Mouse (Mus musculus) layer of hippocampus, postnatal 25 days (tissue): ENCODE measurements around the gene Gm11733. TPM values are rescaled to one million over a fixed set of nuclear protein-coding genes. Genes with fewer than 3 reads are reported as not detected.

Experiments used
- DNase-seq, 2 experiments: peaks; one replicate each; pipeline ENCODE4 v3.0.0; 2022; ENCODE audit warnings: mixed read lengths in 2 of 2, low spot score in 1 of 2; ENCODE audit errors: extremely low spot score in 1 of 2
- total RNA-seq, 2 experiments: library from RNA; stranded (reverse); gene quantifications; 2 replicates each; pipeline ENCODE4 v1.2.3; 2021

Gm11733 gene
- total RNA-seq, 2 experiments from 2014 or later: 0.12 to 0.26 TPM

- DNase-seq: no peak
Measured at GRCm38 (mm10) chr11:117525606-117526349, 41.6 kb downstream of the Gm11733 start.

DNA sequence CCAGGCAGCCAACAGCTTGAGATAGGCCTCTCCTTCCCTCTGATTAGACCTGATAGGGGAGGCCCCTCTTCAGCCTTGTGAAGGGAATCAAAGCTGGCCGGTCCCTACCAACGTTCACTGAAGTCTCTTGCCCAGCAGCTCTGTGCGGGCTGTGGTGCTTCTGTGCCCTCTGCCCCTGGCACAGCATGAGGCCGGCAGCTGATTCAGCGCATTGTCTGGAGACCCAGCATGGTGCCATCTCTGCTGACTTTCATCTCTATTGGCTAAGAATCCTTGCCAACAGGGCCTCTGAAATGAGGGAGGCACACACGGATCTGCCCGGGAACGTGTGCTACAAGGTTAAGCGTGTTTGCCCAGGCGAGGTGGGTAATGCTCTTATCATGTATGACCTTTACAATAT is 48.2 kb downstream of the Gm11733 start:
- no peak for DNase-seq

DNA sequence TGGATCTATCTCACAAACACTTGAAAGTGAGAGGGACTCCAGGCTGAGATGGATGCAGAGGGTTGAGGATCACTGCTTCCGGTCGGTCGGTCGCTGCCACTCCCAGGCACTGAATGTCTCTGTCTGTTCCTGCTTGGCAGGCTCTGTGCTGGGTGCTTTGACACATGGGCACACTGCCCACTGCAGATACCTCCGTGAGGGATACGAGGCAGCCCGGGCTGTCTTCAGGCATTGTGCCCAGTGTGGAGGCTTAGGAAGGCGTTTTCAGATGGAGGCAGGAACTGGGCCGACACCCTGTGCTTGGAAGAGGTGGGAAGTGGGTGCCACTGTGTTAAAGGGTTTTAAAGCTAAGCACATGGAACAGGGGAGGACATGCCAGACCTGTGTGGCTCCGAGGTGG is 50.7 kb downstream of the Gm11733 start:
- DNase-seq: no peak

DNA sequence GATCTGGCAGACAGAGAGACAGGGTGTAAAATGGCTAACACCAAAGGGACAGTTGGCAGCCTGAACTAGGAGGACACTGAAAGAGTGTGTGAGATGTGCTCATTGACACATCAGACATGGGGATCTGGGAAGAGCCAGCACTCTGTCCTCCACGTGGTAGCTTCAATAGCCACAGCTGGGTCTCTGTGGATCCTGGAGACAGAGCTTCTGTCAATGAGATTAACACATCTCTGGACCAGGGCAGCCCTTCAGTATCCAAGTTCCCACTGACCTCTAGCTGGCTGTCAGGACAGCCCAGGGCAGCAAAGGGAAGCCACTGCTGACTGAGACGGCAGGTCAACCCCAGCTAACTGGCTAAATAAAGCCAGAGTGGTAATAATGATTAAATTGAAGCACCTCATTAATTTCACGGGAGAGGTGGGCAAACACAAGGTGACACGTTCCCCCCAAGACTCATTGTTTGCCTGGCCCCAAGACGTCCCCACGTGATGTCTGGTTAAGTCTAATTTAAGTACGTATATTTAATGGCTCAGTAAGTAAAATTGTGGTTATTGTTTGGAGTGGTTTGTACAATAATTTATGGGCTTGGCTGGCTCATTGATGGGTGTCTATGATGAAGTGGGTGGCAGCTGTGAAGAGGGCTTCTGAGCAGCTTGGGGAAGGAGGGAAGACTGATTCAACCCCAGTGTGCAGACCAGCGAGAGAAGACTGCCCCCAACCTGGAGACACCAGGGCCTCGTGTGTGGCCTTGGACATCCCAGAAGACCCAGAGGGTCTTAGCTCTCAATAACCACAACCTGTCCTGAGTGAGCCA is 51.5 kb downstream of the Gm11733 start:
- no peak for DNase-seq

DNA sequence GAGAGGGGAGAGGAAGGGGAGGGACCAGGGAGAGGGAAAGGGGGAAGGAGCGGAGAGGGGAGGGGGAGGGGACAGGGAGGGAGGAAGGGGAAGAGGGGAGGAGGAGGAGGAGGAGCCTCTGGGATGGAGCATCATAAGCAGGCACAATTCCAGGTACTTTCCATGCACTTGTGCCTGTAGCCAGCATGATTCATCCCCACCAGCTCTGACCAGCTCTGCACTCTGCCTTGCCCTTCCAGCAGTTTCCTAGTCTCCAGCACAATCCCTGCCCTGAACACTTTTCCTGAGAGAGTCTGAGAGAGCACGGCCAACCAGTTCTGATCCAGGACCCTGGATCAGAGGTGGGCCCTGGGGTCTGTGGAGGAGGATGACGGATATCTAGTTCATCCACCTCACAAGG is 52.4 kb downstream of the Gm11733 start:
- DNase-seq: no peak

Other genes starting within 250 kb of the Gm11733 start
- 10 to 100 TPM; 53.8 to 76.8 TPM for gene Tnrc6c, start 169.9 kb downstream of the Gm11733 start, total RNA-seq